Mouse (Mus musculus): ENCODE data around the gene BC080695.
"Not testable (repeated sequence)": the region's sequence is repeated elsewhere in the genome, so short reads cannot be mapped to it uniquely, and the experiment has no call there.

BC080695 gene

DNA sequence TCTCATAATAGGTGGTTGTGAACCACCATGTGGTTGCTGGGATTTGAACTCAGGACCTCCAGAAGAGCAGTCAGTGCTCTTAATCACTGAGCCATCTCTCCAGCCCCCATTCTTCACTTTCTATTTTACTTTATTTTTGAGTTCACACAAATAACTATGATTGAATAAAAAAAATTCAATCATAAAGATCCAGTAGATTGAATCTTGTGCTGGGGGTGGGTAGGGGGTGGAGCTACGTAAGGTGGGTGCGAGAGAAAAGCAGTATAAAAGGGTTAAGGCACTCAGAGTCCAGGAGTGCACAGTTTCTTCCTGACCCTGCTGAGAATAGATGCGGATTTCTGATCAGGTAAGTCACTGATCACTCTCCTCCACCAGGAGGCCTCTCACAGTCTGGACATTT lies at the start of gene BC080695, which contains the start of gene Gm13057:
BC080695 (plus strand) TSS at position 301 of the 400 bp plus-strand sequence.
Gm13057 (plus strand) TSS at position 310 of the 400 bp plus-strand sequence.
- not testable (repeated sequence) for DNase-seq (ENCODE audit: low read depth)

DNA sequence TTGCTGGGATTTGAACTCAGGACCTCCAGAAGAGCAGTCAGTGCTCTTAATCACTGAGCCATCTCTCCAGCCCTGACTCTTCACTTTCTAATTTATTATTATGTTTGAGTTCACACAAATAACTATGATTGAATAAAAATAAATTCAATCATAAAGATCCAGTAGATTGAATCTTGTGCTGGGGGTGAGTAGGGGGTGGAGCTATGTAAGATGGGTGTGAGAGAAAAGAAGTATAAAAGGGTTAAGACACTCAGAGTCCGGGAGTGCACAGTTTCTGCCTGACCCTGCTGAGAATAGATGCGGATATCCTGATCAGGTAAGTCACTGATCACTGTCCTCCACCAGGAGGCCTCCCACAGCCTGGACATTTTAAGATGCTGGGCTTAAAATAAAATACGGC lies 40.5 kb upstream of the BC080695 start, which contains the start of gene Gm13043:
Gm13043 (plus strand) TSS at position 301 of the 400 bp plus-strand sequence.
- DNase-seq (ENCODE audit: low read depth): no peak

GRCm38 (mm10) chr4:143535654-143536053 lies 15.8 kb upstream of the BC080695 start, which contains the start of gene Gm13040:
Gm13040 (plus strand) TSS chr4:143535954.
- not testable (repeated sequence) for DNase-seq (ENCODE audit: low read depth)

- DNase-seq (ENCODE audit: low read depth): not testable (repeated sequence)
These were observed 60.4 kb downstream of the BC080695 start for GRCm38 (mm10) chr4:143611927-143612326.

GRCm38 (mm10) chr4:143614703-143615102 lies 63.2 kb downstream of the BC080695 start, which contains the start of gene Gm13083:
Gm13083 (plus strand) TSS chr4:143615003.
- not testable (repeated sequence) for DNase-seq (ENCODE audit: low read depth)

- DNase-seq (ENCODE audit: low read depth): not testable (repeated sequence)
These were observed 66.6 kb downstream of the BC080695 start for GRCm38 (mm10) chr4:143618101-143618500.
